Mouse (Mus musculus): Measurements from ENCODE around the gene Far2. TPM values are rescaled to one million over a fixed set of nuclear protein-coding genes. Genes with fewer than 3 reads are reported as not detected.
A peak's percentile ranks its signal among the peaks of the same experiment; 100 is the strongest.
"Not testable (repeated sequence)": the region's sequence is repeated elsewhere in the genome, so short reads cannot be mapped to it uniquely, and the experiment has no call there.

Gene Far2
- polyA plus RNA-seq, 1 experiment from 2014 or later: 7.8 TPM

DNA sequence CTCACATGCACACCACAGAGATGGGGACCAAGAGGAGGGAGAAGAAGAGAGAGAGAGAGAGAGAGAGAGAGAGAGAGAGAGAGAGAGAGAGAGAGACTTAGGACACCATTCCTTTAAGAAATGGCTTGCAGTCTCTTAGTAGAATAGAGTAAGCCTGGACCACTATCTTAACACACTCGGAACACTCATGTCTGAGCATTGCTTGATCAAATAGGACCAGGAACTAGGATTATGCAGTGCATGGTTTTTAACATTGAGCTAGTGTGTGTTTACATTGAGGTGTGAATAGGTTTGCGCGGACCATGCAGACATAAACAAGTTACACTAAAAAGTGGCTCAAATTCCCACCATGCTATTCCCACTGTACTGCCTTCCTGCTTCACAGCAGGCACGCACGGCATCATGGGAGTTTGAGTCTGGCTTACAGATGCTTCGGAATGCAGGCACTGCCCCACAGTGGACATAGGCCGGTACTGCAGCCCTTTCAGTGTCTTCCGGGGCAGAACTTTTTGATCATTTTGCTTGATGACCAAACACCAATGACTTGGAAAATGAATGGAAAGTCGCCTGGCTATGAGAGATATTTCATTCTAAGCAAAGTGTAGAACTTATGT lies 88.8 kb downstream of the Far2 start:
- peak; percentile 74 for ATAC-seq
- H3K27me3 ChIP-seq (replicated peaks; ENCODE audit: control insufficient read depth, insufficient read depth, low read length): no peaks in the 10 kb centered on the region
- H3K9me3 ChIP-seq (ENCODE audit: control insufficient read depth, low read length): no peaks in the 10 kb centered on the region
- no peak overlapping the region for H3K4me2 ChIP-seq (ENCODE audit: low read depth, low read length)
- 27% methylated on average over 9 of the region's 9 CpGs for WGBS
- no peak overlapping the region for H3K4me3 ChIP-seq (ENCODE audit: low read length)
- no peak overlapping the region for H3K9ac ChIP-seq (ENCODE audit: low read depth, low read length)
- no peak overlapping the region for H3K27ac ChIP-seq (ENCODE audit: low read length)
- H3K36me3 ChIP-seq (ENCODE audit: control insufficient read depth, insufficient read depth, low read length): no peaks in the 10 kb centered on the region
- H3K4me1 ChIP-seq (ENCODE audit: control insufficient read depth, insufficient read depth, low read length): no peaks in the 10 kb centered on the region

GRCm38 (mm10) chr6:148139288-148139995 lies 92.4 kb downstream of the Far2 start:
- Histone ChIP-seq H3K4me1 (ENCODE audit: control insufficient read depth, insufficient read depth, low read length) (no peaks in the 10 kb centered on the region), H3K36me3 (ENCODE audit: control insufficient read depth, insufficient read depth, low read length) (no peaks in the 10 kb centered on the region), H3K4me3 (ENCODE audit: low read length) (no peak overlapping the region), H3K4me2 (ENCODE audit: low read depth, low read length) (no peak overlapping the region), H3K9ac (ENCODE audit: low read depth, low read length) (no peak overlapping the region), H3K27me3 (replicated peaks; ENCODE audit: control insufficient read depth, insufficient read depth, low read length) (no peaks in the 10 kb centered on the region), H3K9me3 (ENCODE audit: control insufficient read depth, low read length) (no peaks in the 10 kb centered on the region), H3K27ac (ENCODE audit: low read length) (no peak overlapping the region)
- ATAC-seq: no peak
- WGBS: 89% methylated on average over 6 of the region's 6 CpGs

DNA sequence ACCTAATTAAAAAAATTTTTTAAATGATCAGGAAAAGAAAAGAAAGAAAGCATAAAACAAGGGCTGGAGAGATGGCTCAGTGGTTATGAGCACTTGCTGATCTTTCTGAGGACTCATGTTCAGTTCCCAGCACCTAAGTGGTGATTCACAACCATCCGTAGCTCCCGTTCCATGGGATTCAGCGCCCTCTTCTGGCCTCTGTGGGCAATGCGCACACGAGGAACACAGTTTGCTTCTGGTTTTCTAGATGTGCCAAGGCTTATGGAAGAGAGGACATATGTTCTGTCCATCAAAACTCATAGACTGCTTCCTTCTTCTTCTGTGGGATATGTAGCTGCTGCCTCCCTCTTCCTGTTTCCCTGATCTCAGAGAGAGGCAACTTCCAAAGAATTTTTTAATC lies 94.8 kb downstream of the Far2 start:
- no peak overlapping the region for H3K4me2 ChIP-seq (ENCODE audit: low read depth, low read length)
- no peak overlapping the region for H3K4me3 ChIP-seq (ENCODE audit: low read length)
- H3K36me3 ChIP-seq (ENCODE audit: control insufficient read depth, insufficient read depth, low read length): no peaks in the 10 kb centered on the region
- no peaks in the 10 kb centered on the region for H3K27me3 ChIP-seq (replicated peaks; ENCODE audit: control insufficient read depth, insufficient read depth, low read length)
- no peak for ATAC-seq
- no peak overlapping the region for H3K9ac ChIP-seq (ENCODE audit: low read depth, low read length)
- no peaks in the 10 kb centered on the region for H3K9me3 ChIP-seq (ENCODE audit: control insufficient read depth, low read length)
- H3K4me1 ChIP-seq (ENCODE audit: control insufficient read depth, insufficient read depth, low read length): no peaks in the 10 kb centered on the region
- H3K27ac ChIP-seq (ENCODE audit: low read length): no peak overlapping the region
- WGBS: 80% methylated on average over 5 of the region's 5 CpGs

DNA sequence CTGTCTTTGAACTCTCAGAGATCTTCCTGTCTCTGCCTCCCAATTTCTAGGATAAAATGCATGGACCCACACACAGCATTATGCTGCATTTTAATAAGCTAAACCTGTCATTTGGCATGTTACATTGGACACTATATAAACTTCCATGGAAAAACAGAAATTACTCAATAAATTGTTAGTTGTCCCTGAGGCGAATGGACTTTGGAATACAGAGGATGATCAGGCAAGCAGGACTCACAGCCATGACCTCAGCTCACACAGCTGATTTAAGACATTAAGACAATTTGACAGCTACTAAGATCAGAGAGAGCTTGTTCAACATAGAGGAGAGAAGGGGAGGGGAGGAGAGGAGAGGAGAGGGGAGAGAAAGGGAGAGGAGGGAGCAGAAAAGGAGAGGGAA lies 95.4 kb downstream of the Far2 start:
- H3K9ac ChIP-seq (ENCODE audit: low read depth, low read length): no peak overlapping the region
- 91% methylated on average over 1 of the region's 1 CpGs for WGBS
- no peaks in the 10 kb centered on the region for H3K9me3 ChIP-seq (ENCODE audit: control insufficient read depth, low read length)
- no peak overlapping the region for H3K27ac ChIP-seq (ENCODE audit: low read length)
- H3K4me3 ChIP-seq (ENCODE audit: low read length): no peak overlapping the region
- ATAC-seq: no peak
- H3K27me3 ChIP-seq (replicated peaks; ENCODE audit: control insufficient read depth, insufficient read depth, low read length): no peaks in the 10 kb centered on the region
- H3K4me2 ChIP-seq (ENCODE audit: low read depth, low read length): no peak overlapping the region
- no peaks in the 10 kb centered on the region for H3K36me3 ChIP-seq (ENCODE audit: control insufficient read depth, insufficient read depth, low read length)
- no peaks in the 10 kb centered on the region for H3K4me1 ChIP-seq (ENCODE audit: control insufficient read depth, insufficient read depth, low read length)

- ATAC-seq; H3K27me3 ChIP-seq (replicated peaks; ENCODE audit: control insufficient read depth, insufficient read depth, low read length); H3K9me3 ChIP-seq (ENCODE audit: control insufficient read depth, low read length); H3K4me1 ChIP-seq (ENCODE audit: control insufficient read depth, insufficient read depth, low read length); H3K4me3 ChIP-seq (ENCODE audit: low read length); H3K36me3 ChIP-seq (ENCODE audit: control insufficient read depth, insufficient read depth, low read length); H3K9ac ChIP-seq (ENCODE audit: low read depth, low read length); H3K4me2 ChIP-seq (ENCODE audit: low read depth, low read length); H3K27ac ChIP-seq (ENCODE audit: low read length): not testable (repeated sequence)
- 54% methylated on average over 4 of the region's 4 CpGs for WGBS
Measured at GRCm38 (mm10) chr6:148152305-148152704, 105.2 kb downstream of the Far2 start.

- Histone ChIP-seq H3K27me3 (replicated peaks; ENCODE audit: control insufficient read depth, insufficient read depth, low read length) (no peaks in the 10 kb centered on the region), H3K36me3 (ENCODE audit: control insufficient read depth, insufficient read depth, low read length) (no peaks in the 10 kb centered on the region), H3K4me1 (ENCODE audit: control insufficient read depth, insufficient read depth, low read length) (no peaks in the 10 kb centered on the region), H3K4me3 (ENCODE audit: low read length) (no peak overlapping the region), H3K9ac (ENCODE audit: low read depth, low read length) (no peak overlapping the region), H3K9me3 (ENCODE audit: control insufficient read depth, low read length) (no peaks in the 10 kb centered on the region), H3K4me2 (ENCODE audit: low read depth, low read length) (no peak overlapping the region), H3K27ac (ENCODE audit: low read length) (no peak overlapping the region)
- 66% methylated on average over 3 of the region's 3 CpGs for WGBS
- ATAC-seq: no peak
Measured at GRCm38 (mm10) chr6:148172904-148173303, 125.8 kb downstream of the Far2 start.

DNA sequence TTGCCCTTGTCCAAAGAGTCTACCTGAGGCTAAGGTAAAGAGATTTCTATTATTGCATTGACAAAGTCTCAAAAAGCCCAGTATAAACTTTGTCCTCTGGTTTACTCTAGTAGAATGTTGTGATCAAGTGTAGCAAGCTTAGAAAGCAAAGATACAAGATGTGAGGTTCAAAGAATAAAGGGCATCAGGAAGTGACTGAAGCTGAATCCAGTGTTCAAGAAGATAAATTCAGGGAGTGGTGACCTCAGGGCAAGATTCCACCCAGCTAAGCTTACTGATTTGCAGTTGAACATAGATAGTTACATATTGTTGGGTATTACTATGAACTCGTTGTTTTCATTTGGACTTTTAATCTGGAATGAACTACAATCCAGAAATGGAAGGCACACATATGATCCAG lies 138.6 kb downstream of the Far2 start:
- H3K27ac ChIP-seq (ENCODE audit: low read length): peak overlapping the region; percentile 80
- no peaks in the 10 kb centered on the region for H3K27me3 ChIP-seq (replicated peaks; ENCODE audit: control insufficient read depth, insufficient read depth, low read length)
- 71% methylated on average over 1 of the region's 1 CpGs for WGBS
- no peak overlapping the region for H3K9ac ChIP-seq (ENCODE audit: low read depth, low read length)
- H3K4me2 ChIP-seq (ENCODE audit: low read depth, low read length): no peak overlapping the region
- H3K9me3 ChIP-seq (ENCODE audit: control insufficient read depth, low read length): no peaks in the 10 kb centered on the region
- no peaks in the 10 kb centered on the region for H3K4me1 ChIP-seq (ENCODE audit: control insufficient read depth, insufficient read depth, low read length)
- ATAC-seq: peak; percentile 92
- peaks cover 7% of the 10 kb centered on the region; the same call in 1 of the 2 replicates for H3K36me3 ChIP-seq (ENCODE audit: control insufficient read depth, insufficient read depth, low read length)
- H3K4me3 ChIP-seq (ENCODE audit: low read length): no peak overlapping the region

DNA sequence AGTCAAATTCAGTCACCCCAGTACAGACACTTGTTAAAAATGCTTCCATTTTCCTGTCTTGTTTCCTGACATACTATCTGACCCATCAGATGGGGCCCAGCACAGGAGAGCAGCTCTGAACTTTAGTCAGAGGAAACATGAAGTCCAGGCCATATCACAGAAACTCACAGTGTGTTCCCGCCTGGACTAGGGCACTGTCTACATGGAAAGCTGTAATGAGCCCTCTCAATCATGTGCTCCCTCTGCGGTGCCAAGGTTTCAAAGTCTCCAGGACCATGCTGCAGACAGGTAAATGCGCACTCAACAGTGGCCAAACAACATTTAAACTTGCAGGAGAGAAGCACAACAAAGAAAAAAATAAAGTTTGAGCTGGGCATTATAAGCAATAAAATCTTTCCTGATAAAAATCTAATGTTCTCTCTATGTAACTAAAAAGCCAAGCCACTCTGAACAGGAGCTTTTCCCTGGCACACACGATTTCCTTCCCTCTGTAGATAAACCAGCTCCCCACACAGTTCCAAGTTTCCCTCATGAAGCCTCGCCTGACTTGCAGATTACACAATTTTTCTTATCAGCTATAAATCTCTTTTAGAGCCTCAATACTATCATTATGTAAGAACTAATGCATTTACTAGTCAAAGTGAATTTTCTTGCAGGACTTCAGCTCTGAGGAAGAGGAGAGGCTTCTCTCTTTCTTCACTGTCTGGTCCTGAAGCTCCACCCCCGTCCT lies 147.1 kb downstream of the Far2 start:
- 67% methylated on average over 6 of the region's 6 CpGs for WGBS
- H3K27me3 ChIP-seq (replicated peaks; ENCODE audit: control insufficient read depth, insufficient read depth, low read length): no peaks in the 10 kb centered on the region
- H3K4me1 ChIP-seq (ENCODE audit: control insufficient read depth, insufficient read depth, low read length): no peaks in the 10 kb centered on the region
- peaks cover 4% of the 10 kb centered on the region; the same call in 1 of the 2 replicates for H3K36me3 ChIP-seq (ENCODE audit: control insufficient read depth, insufficient read depth, low read length)
- H3K27ac ChIP-seq (ENCODE audit: low read length): peak overlapping the region; percentile 87
- H3K9ac ChIP-seq (ENCODE audit: low read depth, low read length): no peak overlapping the region
- ATAC-seq: peak; percentile 97
- H3K4me3 ChIP-seq (ENCODE audit: low read length): no peak overlapping the region
- no peaks in the 10 kb centered on the region for H3K9me3 ChIP-seq (ENCODE audit: control insufficient read depth, low read length)
- H3K4me2 ChIP-seq (ENCODE audit: low read depth, low read length): no peak overlapping the region

DNA sequence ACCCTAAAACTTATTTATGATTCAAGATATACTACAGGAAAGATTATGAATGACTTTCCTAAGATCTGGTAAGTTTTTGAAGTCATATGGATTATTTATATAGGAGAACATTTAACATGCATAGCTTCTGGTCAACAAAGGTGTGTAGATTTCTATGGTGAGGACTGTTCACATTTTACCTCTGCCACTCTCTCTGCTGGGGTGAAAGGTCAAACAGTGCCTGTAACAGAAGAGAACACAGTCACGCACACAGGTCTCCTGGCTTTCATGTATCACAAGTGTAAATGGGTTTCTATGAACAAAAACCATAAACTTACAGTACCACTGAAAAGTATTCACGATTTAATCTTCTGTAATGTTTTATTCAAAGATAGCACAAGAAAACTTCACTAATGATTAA lies 152.1 kb downstream of the Far2 start:
- no peaks in the 10 kb centered on the region for H3K4me1 ChIP-seq (ENCODE audit: control insufficient read depth, insufficient read depth, low read length)
- no peaks in the 10 kb centered on the region for H3K27me3 ChIP-seq (replicated peaks; ENCODE audit: control insufficient read depth, insufficient read depth, low read length)
- peaks cover 3% of the 10 kb centered on the region; the same call in 1 of the 2 replicates for H3K36me3 ChIP-seq (ENCODE audit: control insufficient read depth, insufficient read depth, low read length)
- H3K9me3 ChIP-seq (ENCODE audit: control insufficient read depth, low read length): no peaks in the 10 kb centered on the region
- H3K27ac ChIP-seq (ENCODE audit: low read length): 0 out of 2 replicates have a peak overlapping the region, but pooled peaks have one; percentile 50
- no peak overlapping the region for H3K9ac ChIP-seq (ENCODE audit: low read depth, low read length)
- ATAC-seq: peak; percentile 55
- 68% methylated on average over 2 of the region's 2 CpGs for WGBS
- H3K4me3 ChIP-seq (ENCODE audit: low read length): no peak overlapping the region
- no peak overlapping the region for H3K4me2 ChIP-seq (ENCODE audit: low read depth, low read length)
